Mouse (Mus musculus) heart, adult 18-20 months (tissue): ENCODE data around the gene Slc2a9. TPM values are rescaled to one million over a fixed set of nuclear protein-coding genes. Genes with fewer than 3 reads are reported as not detected.

ENCODE experiments used
- DNase-seq, 2 experiments: peaks; one replicate each; pipeline ENCODE4 v3.0.0; 2021 to 2022; ENCODE audit warnings: mixed read lengths in 1 of 2
- long read RNA-seq, 2 experiments: library from polyadenylated mRNA; stranded (forward); transcript quantifications; one replicate each; pipeline ENCODE4 v2.0.0; 2021
- total RNA-seq, 2 experiments: library from RNA; stranded (reverse); gene quantifications; 2 replicates each; pipeline ENCODE4 v1.2.3; 2021

Gene Slc2a9
- total RNA-seq, result 1 to 10 TPM; 1.6 to 2.0 TPM
- long read RNA-seq, experiment 1, partial matches to known transcripts, result 0 of 1 reads
- long read RNA-seq, experiment 1, other reads (novel, unspliced or antisense), result 0 of 1 reads
- long read RNA-seq, experiment 2, partial matches to known transcripts, result 0 of 1 reads
- long read RNA-seq, experiment 2, other reads (novel, unspliced or antisense), result 1 of 1 reads

GRCm38 (mm10) chr5:38502992-38503391 is at the start of gene Slc2a9:
TSS of gene Slc2a9 (minus strand) at chr5:38503143.
- no peak for DNase-seq

- no peak for DNase-seq
Measured at GRCm38 (mm10) chr5:38552615-38553014, 49.7 kb upstream of the Slc2a9 start.

- DNase-seq, result no peak
Measured at GRCm38 (mm10) chr5:38550221-38550768, 47.4 kb upstream of the Slc2a9 start.

GRCm38 (mm10) chr5:38549461-38549909 is 46.5 kb upstream of the Slc2a9 start:
- DNase-seq, result peak; percentile 43 to 49

GRCm38 (mm10) chr5:38547375-38547774 is 44.4 kb upstream of the Slc2a9 start:
- DNase-seq, result peak in 1 of 2 experiments; percentile 45

GRCm38 (mm10) chr5:38544423-38545415 is 41.8 kb upstream of the Slc2a9 start:
- no peak for DNase-seq

- DNase-seq, result peak; percentile 67 to 74
Measured at GRCm38 (mm10) chr5:38543496-38544217, 40.7 kb upstream of the Slc2a9 start.

- peak in 1 of 2 experiments; percentile 64 for DNase-seq
Measured at GRCm38 (mm10) chr5:38541728-38542127, 38.8 kb upstream of the Slc2a9 start.

- DNase-seq, result no peak
Measured at GRCm38 (mm10) chr5:38540898-38541297, 38.0 kb upstream of the Slc2a9 start.

- no peak for DNase-seq
Measured at GRCm38 (mm10) chr5:38538508-38538907, 35.6 kb upstream of the Slc2a9 start.

- DNase-seq, result no peak
Measured at GRCm38 (mm10) chr5:38537845-38538244, 34.9 kb upstream of the Slc2a9 start.

GRCm38 (mm10) chr5:38536822-38537221 is 33.9 kb upstream of the Slc2a9 start:
- DNase-seq, result peak; percentile 49 to 74

- DNase-seq, result peak; percentile 61 to 78
Measured at GRCm38 (mm10) chr5:38532084-38532483, 29.1 kb upstream of the Slc2a9 start.

GRCm38 (mm10) chr5:38529724-38530428 is 26.9 kb upstream of the Slc2a9 start:
- no peak for DNase-seq

- no peak for DNase-seq
Measured at GRCm38 (mm10) chr5:38522977-38523376, 20.0 kb upstream of the Slc2a9 start.

GRCm38 (mm10) chr5:38520838-38521237 is 17.9 kb upstream of the Slc2a9 start:
- no peak for DNase-seq

GRCm38 (mm10) chr5:38516267-38516666 is 13.3 kb upstream of the Slc2a9 start:
- DNase-seq, result peak; percentile 23 to 39

GRCm38 (mm10) chr5:38512991-38513390 is 10.0 kb upstream of the Slc2a9 start:
- no peak for DNase-seq

- no peak for DNase-seq
Measured at GRCm38 (mm10) chr5:38509568-38509967, 6.6 kb upstream of the Slc2a9 start.

GRCm38 (mm10) chr5:38505435-38505765 is 2.5 kb upstream of the Slc2a9 start:
- DNase-seq, result peak in 1 of 2 experiments; percentile 30

- DNase-seq, result no peak
Measured at GRCm38 (mm10) chr5:38504747-38505434, 1.9 kb upstream of the Slc2a9 start.
